Mouse (Mus musculus) thymus, adult 2 months (tissue): ENCODE measurements around the gene A930009A15Rik.

Source experiments
- CTCF ChIP-seq: fragments of 200-500 bp; IDR thresholded peaks from 2 replicates; pipeline ENCODE4 v1.5.1; 2012; ENCODE audit warnings: mild to moderate bottlenecking, control low read depth, low read length, moderate library complexity, borderline replicate concordance; ENCODE audit not compliant: control insufficient read depth, poor library complexity, insufficient read depth; ENCODE audit errors: extremely low read depth
- POLR2A ChIP-seq: fragments of 200-500 bp; IDR thresholded peaks from 2 replicates; pipeline ENCODE4 v1.6.1; 2012; ENCODE audit warnings: mild to moderate bottlenecking, low read length, control low read depth, moderate library complexity; ENCODE audit not compliant: control insufficient read depth, poor library complexity, insufficient read depth; ENCODE audit errors: extremely low read depth

GRCm38 (mm10) chr10:115556738-115557242 is 13.0 kb upstream of the A930009A15Rik start:
- no peak for TF ChIP-seq CTCF
- no peak for TF ChIP-seq POLR2A
